Mouse (Mus musculus): ENCODE results near the gene Dvl1.

Gene Dvl1

GRCm38 (mm10) chr4:155869317-155870033, 22.3 kb downstream of the Dvl1 start, which contains the start of the genes Cptp and Ints11:
TSS of gene Cptp (minus strand) at chr4:155869440.
TSS of gene Ints11 (plus strand) at chr4:155869546.
- peak; percentile 89 to 94 for DNase-seq (ENCODE audit: low read depth in 2 of 2, low spot score in 2 of 2)

GRCm38 (mm10) chr4:155871404-155871803, 24.2 kb downstream of the Dvl1 start:
- no peak for DNase-seq (ENCODE audit: low read depth in 2 of 2, low spot score in 2 of 2)

GRCm38 (mm10) chr4:155883587-155883986, 36.4 kb downstream of the Dvl1 start:
- no peak for DNase-seq (ENCODE audit: low read depth in 2 of 2, low spot score in 2 of 2)

- DNase-seq (ENCODE audit: low read depth in 2 of 2, low spot score in 2 of 2) = no peak
These were observed 39.1 kb downstream of the Dvl1 start for GRCm38 (mm10) chr4:155886330-155886729.

GRCm38 (mm10) chr4:155887674-155888073, 40.5 kb downstream of the Dvl1 start:
- no peak for DNase-seq (ENCODE audit: low read depth in 2 of 2, low spot score in 2 of 2)

- no peak for DNase-seq (ENCODE audit: low read depth in 2 of 2, low spot score in 2 of 2)
These were observed 41.0 kb downstream of the Dvl1 start for GRCm38 (mm10) chr4:155888181-155888580.

GRCm38 (mm10) chr4:155889316-155889715, 42.1 kb downstream of the Dvl1 start:
- DNase-seq (ENCODE audit: low read depth in 2 of 2, low spot score in 2 of 2) = no peak

GRCm38 (mm10) chr4:155891011-155891471, 43.8 kb downstream of the Dvl1 start:
- DNase-seq (ENCODE audit: low read depth in 2 of 2, low spot score in 2 of 2) = no peak

GRCm38 (mm10) chr4:155891551-155892001, 44.4 kb downstream of the Dvl1 start, which contains the start of the genes Pusl1 and Acap3:
TSS of gene Pusl1 (minus strand) at chr4:155891781.
TSS of gene Acap3 (plus strand) at chr4:155891822.
- peak; percentile 94 to 98 for DNase-seq (ENCODE audit: low read depth in 2 of 2, low spot score in 2 of 2)

- peak; percentile 68 to 75 for DNase-seq (ENCODE audit: low read depth in 2 of 2, low spot score in 2 of 2)
These were observed 44.8 kb downstream of the Dvl1 start for GRCm38 (mm10) chr4:155892017-155892416.

- DNase-seq (ENCODE audit: low read depth in 2 of 2, low spot score in 2 of 2) = no peak
These were observed 45.4 kb downstream of the Dvl1 start for GRCm38 (mm10) chr4:155892438-155893211.

- no peak for DNase-seq (ENCODE audit: low read depth in 2 of 2, low spot score in 2 of 2)
These were observed 46.0 kb downstream of the Dvl1 start for GRCm38 (mm10) chr4:155893212-155893690.

GRCm38 (mm10) chr4:155894311-155894881, 47.2 kb downstream of the Dvl1 start:
- peak; percentile 17 to 32 for DNase-seq (ENCODE audit: low read depth in 2 of 2, low spot score in 2 of 2)

GRCm38 (mm10) chr4:155895216-155895615, 48.0 kb downstream of the Dvl1 start:
- DNase-seq (ENCODE audit: low read depth in 2 of 2, low spot score in 2 of 2) = no peak

GRCm38 (mm10) chr4:155895826-155896225, 48.6 kb downstream of the Dvl1 start:
- DNase-seq (ENCODE audit: low read depth in 2 of 2, low spot score in 2 of 2) = no peak

- DNase-seq (ENCODE audit: low read depth in 2 of 2, low spot score in 2 of 2) = no peak
These were observed 49.3 kb downstream of the Dvl1 start for GRCm38 (mm10) chr4:155896461-155896860.

- no peak for DNase-seq (ENCODE audit: low read depth in 2 of 2, low spot score in 2 of 2)
These were observed 51.1 kb downstream of the Dvl1 start for GRCm38 (mm10) chr4:155898318-155898717.

GRCm38 (mm10) chr4:155899355-155899754, 52.2 kb downstream of the Dvl1 start:
- no peak for DNase-seq (ENCODE audit: low read depth in 2 of 2, low spot score in 2 of 2)

GRCm38 (mm10) chr4:155901205-155901604, 54.0 kb downstream of the Dvl1 start:
- no peak for DNase-seq (ENCODE audit: low read depth in 2 of 2, low spot score in 2 of 2)

- no peak for DNase-seq (ENCODE audit: low read depth in 2 of 2, low spot score in 2 of 2)
These were observed 56.0 kb downstream of the Dvl1 start for GRCm38 (mm10) chr4:155903246-155903645.

Measured in CD8-positive naive resting alpha-beta T cell, adult 2 months (primary cell).